Mouse (Mus musculus) cerebellum, postnatal 4 days (tissue): ENCODE results near the gene Lrrc66.

ENCODE experiments used
- DNase-seq, 2 experiments: peaks; one replicate each; pipeline ENCODE4 v3.0.0; 2022; ENCODE audit warnings: low spot score in 2 of 2, mixed read lengths in 1 of 2

Lrrc66 gene

GRCm38 (mm10) chr5:73558756-73559155 lies 73.6 kb downstream of the Lrrc66 start:
- no peak for DNase-seq

DNA sequence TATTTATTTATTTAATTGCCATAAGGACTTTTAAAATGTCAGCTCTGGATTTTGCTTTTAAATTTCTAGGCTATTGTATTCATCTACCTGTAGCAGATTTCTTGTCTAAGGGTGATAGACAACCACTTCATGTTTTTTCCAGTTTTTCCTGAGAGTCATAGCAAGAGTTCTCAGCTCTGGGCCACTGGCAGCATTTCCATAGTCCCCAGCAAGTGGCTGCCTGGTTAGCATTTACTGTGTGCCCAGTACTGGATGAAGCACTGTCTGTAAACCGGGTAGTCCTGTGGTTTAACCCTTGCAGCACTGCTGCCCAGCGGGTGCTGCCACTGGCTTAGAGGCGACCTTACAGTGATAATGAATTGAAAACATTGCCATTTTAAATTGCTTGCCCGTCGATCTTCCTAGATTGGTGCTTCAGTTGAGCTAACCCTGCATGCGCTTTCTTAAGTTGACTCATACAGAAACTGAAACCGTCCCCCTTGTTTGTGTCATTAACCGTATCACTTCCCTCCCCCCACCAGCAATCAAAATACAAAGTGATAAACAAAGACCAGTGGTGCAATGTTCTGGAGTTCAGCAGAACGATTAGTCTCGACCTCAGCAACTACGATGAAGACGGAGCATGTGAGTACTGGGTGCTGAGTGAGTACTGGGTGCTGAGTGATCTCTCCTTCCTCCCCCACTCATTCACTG lies 75.4 kb downstream of the Lrrc66 start:
- DNase-seq: no peak
